Mouse (Mus musculus) limb, embryonic 13.5 days (tissue): ENCODE results near the gene Slc7a11. TPM values are rescaled to one million over a fixed set of nuclear protein-coding genes. Genes with fewer than 3 reads are reported as not detected.

Experiments
- ATAC-seq: fragments of 200-750 bp; cut with Nextera tagmentation; 2 replicates; pipeline ENCODE4 v1.8.0; 2017; ENCODE audit warnings: low read depth, moderate number of reproducible peaks, moderate TSS enrichment; ENCODE audit not compliant: low FRiP score
- H3K27ac ChIP-seq: fragments of 300-500 bp; sonication (generic); 2 replicates; pipeline ENCODE4 v1.5.1; 2015; ENCODE audit warnings: inconsistent platforms, mild to moderate bottlenecking, moderate library complexity
- H3K27me3 ChIP-seq: fragments of 300-500 bp; sonication (generic); 2 replicates; pipeline ENCODE4 v1.6.1; 2015; ENCODE audit warnings: mild to moderate bottlenecking, inconsistent platforms
- H3K36me3 ChIP-seq: fragments of 300-500 bp; sonication (generic); 2 replicates; pipeline ENCODE4 v1.6.1; 2015; ENCODE audit warnings: inconsistent platforms, mild to moderate bottlenecking, moderate library complexity
- H3K4me1 ChIP-seq: fragments of 300-500 bp; sonication (generic); 2 replicates; pipeline ENCODE4 v1.6.1; 2015; ENCODE audit warnings: inconsistent platforms
- H3K4me2 ChIP-seq: fragments of 300-500 bp; sonication (generic); replicated peaks from 2 replicates; pipeline ENCODE4 v1.6.1; 2015; ENCODE audit warnings: inconsistent platforms, mild to moderate bottlenecking, moderate library complexity
- H3K4me3 ChIP-seq: fragments of 300-500 bp; sonication (generic); 2 replicates; pipeline ENCODE4 v1.5.1; 2015; ENCODE audit warnings: moderate library complexity, mild to moderate bottlenecking, inconsistent platforms
- H3K9ac ChIP-seq: fragments of 300-500 bp; sonication (generic); 2 replicates; pipeline ENCODE4 v1.6.1; 2015; ENCODE audit warnings: mild to moderate bottlenecking, inconsistent platforms
- H3K9me3 ChIP-seq: fragments of 300-500 bp; sonication (generic); 2 replicates; pipeline ENCODE4 v1.6.1; 2016; ENCODE audit warnings: inconsistent platforms
- WGBS: fragments of 180-500 bp; shearing (Covaris S2); methylation state at CpG from one replicate; pipeline ENCODE4 v1.1.7; 2015; 5-methylcytosine and 5-hydroxymethylcytosine counted together
- polyA plus RNA-seq: library from polyadenylated mRNA; unstranded; fragments of >200 nt; fragmentation: Nextera tagmentation; extraction: Ambion mirVana; gene quantifications from 2 replicates; pipeline ENCODE4 v1.2.1, GENCODE M21; 2015

Slc7a11 gene
- polyA plus RNA-seq, 1 experiment from 2014 or later, result 2.6 TPM

DNA sequence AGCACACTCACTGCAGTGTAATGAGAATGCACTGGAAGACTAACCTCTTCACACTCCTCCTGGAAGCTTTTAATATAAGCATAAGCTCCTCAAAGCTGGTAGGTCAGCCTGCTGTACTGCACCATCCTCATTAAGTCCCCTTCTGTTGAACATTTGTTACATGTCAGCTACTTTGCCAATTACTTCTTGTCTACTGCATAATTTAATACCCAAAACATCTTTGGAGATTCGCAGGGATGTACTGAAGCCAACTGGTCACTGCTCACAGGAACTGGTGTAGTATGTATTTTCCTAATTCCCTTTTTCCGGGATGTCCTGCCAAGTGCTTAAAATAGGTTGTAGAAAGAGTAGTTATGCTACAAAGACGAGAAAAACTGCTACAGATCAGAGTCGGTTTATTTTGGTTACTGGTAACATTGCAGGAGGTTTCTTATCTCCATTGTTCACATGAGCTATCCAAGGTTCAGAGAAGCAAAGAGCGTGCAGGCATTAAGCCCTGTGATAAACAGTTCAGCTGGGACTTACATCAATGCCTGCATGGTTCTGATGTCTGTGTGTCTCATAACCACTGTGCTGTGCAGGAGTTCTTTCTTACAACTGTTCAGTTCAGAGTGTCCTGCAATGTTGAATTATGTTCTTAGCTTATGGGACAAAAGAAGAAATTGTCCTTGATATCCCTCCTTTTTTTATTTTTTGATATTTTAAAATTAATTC is 439.3 kb downstream of the Slc7a11 start:
- 56% methylated on average over 5 of the region's 5 CpGs for WGBS
- H3K36me3 ChIP-seq, result no peaks in the 10 kb centered on the region

DNA sequence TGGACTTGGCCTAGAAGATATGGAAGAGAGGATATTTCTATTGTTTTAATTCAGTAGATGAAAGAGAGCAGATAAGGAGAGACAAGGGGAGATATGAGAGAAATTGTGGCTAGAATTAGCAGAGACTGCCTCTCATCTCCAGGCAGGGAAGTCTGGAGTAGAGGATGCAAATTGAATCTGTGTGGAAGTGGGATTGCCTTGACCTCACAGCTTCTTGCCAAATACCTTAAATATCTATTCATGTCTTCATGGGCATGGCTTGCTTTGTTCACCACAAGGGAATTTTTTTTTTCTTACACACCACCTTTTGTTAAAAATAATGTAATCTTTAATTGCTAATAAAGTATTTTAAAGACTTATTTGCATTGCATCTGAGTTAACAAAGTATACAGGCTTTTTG is 441.3 kb downstream of the Slc7a11 start:
- H3K27ac ChIP-seq, result no peak overlapping the region

More for the DNA sequence above, 439.3 kb downstream of the Slc7a11 start:
- ATAC-seq, result no peak
- H3K27ac ChIP-seq, result no peak overlapping the region
- H3K4me3 ChIP-seq, result no peak overlapping the region
- no peaks in the 10 kb centered on the region for H3K4me1 ChIP-seq
- H3K27me3 ChIP-seq, result no peaks in the 10 kb centered on the region
- no peak overlapping the region for H3K4me2 ChIP-seq
- H3K9ac ChIP-seq, result no peak overlapping the region
- H3K9me3 ChIP-seq, result no peaks in the 10 kb centered on the region

DNA sequence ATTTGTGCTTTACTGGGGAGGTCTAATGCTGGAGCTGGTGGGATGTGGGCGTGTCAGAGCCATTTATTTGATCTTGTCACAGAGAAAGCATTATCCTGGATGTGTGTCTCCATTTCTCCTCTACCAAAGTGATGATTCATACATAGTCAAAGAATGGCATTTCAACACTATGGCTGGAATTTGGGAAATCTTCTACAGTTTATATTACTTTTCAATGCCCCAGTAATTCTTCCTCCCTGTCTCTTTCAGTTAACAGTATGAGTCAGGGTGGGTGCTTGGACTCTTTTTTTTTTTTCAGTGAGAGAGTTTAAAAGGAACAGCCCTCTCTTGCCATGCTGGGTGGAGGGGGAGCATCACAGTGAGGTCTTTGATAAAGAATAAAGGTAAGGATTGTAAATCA is 441.8 kb downstream of the Slc7a11 start:
- Histone ChIP-seq H3K4me2 (no peak overlapping the region), H3K27me3 (no peaks in the 10 kb centered on the region), H3K27ac (no peak overlapping the region), H3K9me3 (no peaks in the 10 kb centered on the region), H3K4me1 (no peaks in the 10 kb centered on the region), H3K36me3 (no peaks in the 10 kb centered on the region), H3K9ac (no peak overlapping the region), H3K4me3 (no peak overlapping the region)
- 72% methylated on average over 1 of the region's 1 CpGs for WGBS
- ATAC-seq, result no peak

More for the DNA sequence above, 441.3 kb downstream of the Slc7a11 start:
- no peaks in the 10 kb centered on the region for H3K27me3 ChIP-seq
- H3K36me3 ChIP-seq, result no peaks in the 10 kb centered on the region
- ATAC-seq, result no peak
- no peak overlapping the region for H3K4me3 ChIP-seq
- H3K4me2 ChIP-seq, result no peak overlapping the region
- no peak overlapping the region for H3K9ac ChIP-seq
- H3K4me1 ChIP-seq, result no peaks in the 10 kb centered on the region
- H3K9me3 ChIP-seq, result no peaks in the 10 kb centered on the region

DNA sequence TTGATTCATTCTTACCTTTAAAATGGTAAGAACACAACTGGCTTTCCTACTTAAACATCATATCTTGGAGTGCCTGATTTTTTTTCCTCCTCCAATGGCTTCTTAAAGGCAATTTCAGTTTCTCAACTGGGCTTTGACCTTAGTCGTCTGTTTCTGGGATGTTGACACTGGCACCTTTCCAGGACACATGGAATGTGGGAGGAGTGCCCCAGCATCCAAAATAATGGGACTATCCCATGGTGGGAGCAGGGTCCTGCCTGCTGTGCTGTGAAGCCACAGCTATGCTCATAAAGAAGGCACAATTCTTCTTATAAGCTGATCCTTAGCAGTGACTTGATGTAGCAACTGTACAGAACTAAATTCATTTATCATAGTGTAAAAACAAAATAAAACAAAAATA is 450.5 kb downstream of the Slc7a11 start:
- Histone ChIP-seq H3K27me3 (no peaks in the 10 kb centered on the region), H3K9me3 (no peaks in the 10 kb centered on the region), H3K4me2 (no peak overlapping the region), H3K9ac (no peak overlapping the region), H3K27ac (no peak overlapping the region), H3K4me1 (peaks cover 3% of the 10 kb centered on the region; the same call in 1 of the 2 replicates), H3K4me3 (no peak overlapping the region), H3K36me3 (no peaks in the 10 kb centered on the region)
- ATAC-seq, result no peak; the same call in 1 of the 2 replicates
- WGBS, result 12% methylated on average over 1 of the region's 1 CpGs

DNA sequence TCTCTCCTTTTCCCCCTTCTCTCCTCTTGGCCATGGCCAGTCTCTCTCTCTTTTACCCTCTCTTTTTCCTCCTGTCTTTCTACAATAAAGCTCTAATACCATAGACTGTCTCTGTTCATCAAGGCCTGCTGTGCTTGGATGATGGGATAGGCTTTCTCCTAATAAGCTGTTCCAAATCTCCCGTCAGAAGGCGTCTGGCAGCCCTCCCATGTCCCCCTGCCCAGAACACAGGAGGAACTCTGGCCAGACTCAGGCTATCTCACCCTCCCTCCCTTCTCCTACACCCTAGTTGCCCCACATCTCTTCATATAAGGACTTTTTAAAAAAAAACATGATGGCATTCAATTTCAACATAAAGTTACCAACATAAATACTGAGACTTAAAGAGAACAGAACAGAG is 456.2 kb downstream of the Slc7a11 start:
- WGBS, result 68% methylated on average over 2 of the region's 2 CpGs

DNA sequence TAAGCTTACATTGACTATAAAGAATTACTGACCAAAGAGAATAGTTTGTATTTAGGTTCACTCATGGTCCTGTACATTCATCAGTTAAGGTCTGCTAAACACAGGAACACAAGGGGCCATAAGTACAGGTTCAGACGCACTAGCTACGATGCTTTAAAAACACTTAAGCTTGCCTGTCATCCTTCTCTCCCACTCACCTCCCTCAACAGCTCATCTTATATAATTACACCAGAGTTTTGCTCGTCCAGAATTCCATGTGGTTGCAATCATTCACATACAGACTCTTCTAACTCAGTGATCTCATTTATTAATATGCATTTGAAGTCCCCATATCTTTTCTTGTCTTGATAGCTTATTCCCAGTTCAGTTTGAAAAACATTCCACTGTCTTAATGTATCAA is 458.6 kb downstream of the Slc7a11 start:
- no peaks in the 10 kb centered on the region for H3K4me1 ChIP-seq
- no peak overlapping the region for H3K4me3 ChIP-seq
- no peaks in the 10 kb centered on the region for H3K27me3 ChIP-seq
- no peak for ATAC-seq
- H3K9ac ChIP-seq, result no peak overlapping the region
- peaks cover 4% of the 10 kb centered on the region for H3K9me3 ChIP-seq
- 46% methylated on average over 3 of the region's 3 CpGs for WGBS
- H3K4me2 ChIP-seq, result no peak overlapping the region
- H3K36me3 ChIP-seq, result no peaks in the 10 kb centered on the region
- no peak overlapping the region for H3K27ac ChIP-seq

More for the DNA sequence above, 456.2 kb downstream of the Slc7a11 start:
- Histone ChIP-seq H3K9ac (no peak overlapping the region), H3K27me3 (no peaks in the 10 kb centered on the region), H3K36me3 (no peaks in the 10 kb centered on the region), H3K4me2 (no peak overlapping the region), H3K9me3 (no peaks in the 10 kb centered on the region), H3K27ac (no peak overlapping the region), H3K4me1 (no peaks in the 10 kb centered on the region), H3K4me3 (no peak overlapping the region)
- no peak for ATAC-seq

DNA sequence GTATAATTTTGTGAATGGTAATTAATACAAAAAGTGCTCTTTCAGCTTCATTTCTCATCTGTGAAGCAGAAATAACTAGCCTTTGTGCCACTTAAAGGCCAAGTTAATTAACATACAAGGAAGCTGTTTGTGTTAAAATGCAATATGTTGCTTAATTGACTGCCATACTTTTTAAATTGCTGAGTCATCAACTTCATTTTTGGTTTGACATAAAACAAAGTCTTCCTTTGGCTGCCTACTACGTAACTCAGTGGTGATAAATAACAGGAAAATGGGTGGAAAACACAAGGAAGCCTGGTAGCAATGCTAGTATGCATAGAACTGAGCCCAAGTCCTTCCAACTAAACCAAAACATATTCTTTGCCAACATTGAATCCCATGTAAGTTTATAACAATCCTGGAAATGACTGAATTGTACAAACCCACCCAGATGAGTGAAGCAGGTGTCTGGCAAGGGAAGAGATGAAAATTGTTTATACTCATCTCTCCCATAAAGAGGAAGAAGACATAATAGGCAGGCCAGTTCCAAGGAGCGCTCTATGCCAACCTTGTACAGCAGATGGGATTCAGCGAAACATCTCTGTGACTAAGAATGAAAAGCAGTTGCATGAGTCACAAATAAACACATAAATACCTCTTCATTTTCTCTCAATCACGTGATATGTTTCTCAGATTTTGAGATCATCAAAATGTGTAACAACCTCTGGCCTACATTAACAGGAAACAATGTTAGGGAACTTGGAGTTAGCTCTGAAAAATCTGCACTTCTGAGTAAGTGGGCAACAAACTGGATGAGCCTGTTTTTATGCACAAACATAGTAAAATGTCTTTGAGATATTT is 459.8 kb downstream of the Slc7a11 start:
- WGBS, result 81% methylated on average over 4 of the region's 4 CpGs
- Histone ChIP-seq H3K4me2 (no peak overlapping the region), H3K9ac (no peak overlapping the region), H3K4me3 (no peak overlapping the region), H3K9me3 (peaks cover 4% of the 10 kb centered on the region), H3K27me3 (no peaks in the 10 kb centered on the region), H3K4me1 (no peaks in the 10 kb centered on the region), H3K27ac (no peak overlapping the region), H3K36me3 (no peaks in the 10 kb centered on the region)
- ATAC-seq, result no peak

DNA sequence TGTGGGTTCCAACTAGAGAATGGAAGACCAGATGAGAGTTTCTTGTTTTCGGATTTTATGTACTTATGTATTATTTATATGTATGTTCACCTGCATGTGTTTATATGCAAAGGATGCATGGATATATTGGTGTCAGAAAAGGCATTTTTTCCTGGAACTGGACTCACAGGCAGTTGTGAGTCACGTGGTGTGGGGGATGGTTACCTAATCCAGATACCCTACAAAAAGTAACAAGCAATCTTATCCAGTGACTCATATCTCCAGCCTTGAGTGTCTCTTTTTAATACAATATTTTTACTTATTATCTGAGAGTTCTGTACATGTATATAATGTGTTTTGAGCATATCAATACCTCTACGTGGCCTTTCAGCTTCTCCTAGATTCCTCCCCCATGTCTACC is 469.4 kb downstream of the Slc7a11 start:
- no peaks in the 10 kb centered on the region for H3K9me3 ChIP-seq
- no peak overlapping the region for H3K27ac ChIP-seq
- ATAC-seq, result no peak
- no peaks in the 10 kb centered on the region for H3K27me3 ChIP-seq
- peaks cover 8% of the 10 kb centered on the region; the same call in 1 of the 2 replicates for H3K4me1 ChIP-seq
- no peak overlapping the region for H3K9ac ChIP-seq
- H3K4me3 ChIP-seq, result no peak overlapping the region
- no peak overlapping the region for H3K4me2 ChIP-seq
- H3K36me3 ChIP-seq, result no peaks in the 10 kb centered on the region
- 81% methylated on average over 3 of the region's 3 CpGs for WGBS

DNA sequence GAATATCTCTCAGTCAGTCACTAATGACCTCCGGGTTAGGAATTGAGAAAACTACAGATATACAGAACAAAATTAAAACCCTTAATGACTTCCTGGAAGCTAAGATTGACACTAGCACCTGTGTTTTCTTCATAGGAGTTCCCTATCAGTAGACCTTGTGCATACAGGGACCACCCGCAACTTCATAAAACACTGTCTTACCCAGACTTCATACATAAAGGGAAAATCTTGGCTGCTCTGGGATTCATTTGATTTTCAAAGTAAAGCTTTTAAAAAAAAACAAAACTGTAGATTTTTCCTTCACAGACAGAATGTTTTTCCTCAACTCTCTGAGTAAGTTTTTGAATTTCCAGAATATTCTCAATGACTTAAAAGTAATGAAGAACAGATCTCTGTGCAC is 477.8 kb downstream of the Slc7a11 start:
- peak; percentile 73 for ATAC-seq
- H3K27ac ChIP-seq, result no peak overlapping the region; the same call in 1 of the 2 replicates
- H3K4me3 ChIP-seq, result no peak overlapping the region
- no peak overlapping the region for H3K4me2 ChIP-seq
- WGBS, result 37% methylated on average over 2 of the region's 2 CpGs
- H3K9me3 ChIP-seq, result no peaks in the 10 kb centered on the region
- H3K9ac ChIP-seq, result no peak overlapping the region
- H3K4me1 ChIP-seq, result peaks cover 14% of the 10 kb centered on the region
- H3K27me3 ChIP-seq, result no peaks in the 10 kb centered on the region
- H3K36me3 ChIP-seq, result no peaks in the 10 kb centered on the region

DNA sequence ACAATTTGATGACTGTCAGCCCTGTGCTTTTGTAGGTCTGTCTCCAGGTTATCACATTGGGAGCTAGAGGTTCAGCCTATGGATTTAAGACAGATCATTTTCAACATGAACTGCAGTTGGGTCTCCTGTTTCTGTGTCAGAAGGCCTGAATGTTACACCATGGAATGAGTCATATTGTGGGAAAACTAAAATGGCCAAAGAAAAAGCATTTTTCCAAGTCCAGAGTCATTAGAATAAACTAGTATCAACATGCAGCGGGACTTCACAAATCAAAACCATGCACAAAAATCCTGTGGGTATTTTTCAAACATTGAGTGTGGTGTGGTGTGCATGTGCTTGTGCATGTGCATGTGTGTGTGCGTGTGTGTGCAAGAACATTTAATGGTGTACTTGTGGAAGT is 482.8 kb downstream of the Slc7a11 start:
- Histone ChIP-seq H3K9ac (no peak overlapping the region), H3K4me2 (no peak overlapping the region), H3K4me3 (no peak overlapping the region), H3K9me3 (no peaks in the 10 kb centered on the region), H3K27me3 (no peaks in the 10 kb centered on the region), H3K4me1 (peaks cover 17% of the 10 kb centered on the region), H3K36me3 (no peaks in the 10 kb centered on the region), H3K27ac (no peak overlapping the region)
- WGBS, result 72% methylated on average over 2 of the region's 2 CpGs
- ATAC-seq, result no peak

DNA sequence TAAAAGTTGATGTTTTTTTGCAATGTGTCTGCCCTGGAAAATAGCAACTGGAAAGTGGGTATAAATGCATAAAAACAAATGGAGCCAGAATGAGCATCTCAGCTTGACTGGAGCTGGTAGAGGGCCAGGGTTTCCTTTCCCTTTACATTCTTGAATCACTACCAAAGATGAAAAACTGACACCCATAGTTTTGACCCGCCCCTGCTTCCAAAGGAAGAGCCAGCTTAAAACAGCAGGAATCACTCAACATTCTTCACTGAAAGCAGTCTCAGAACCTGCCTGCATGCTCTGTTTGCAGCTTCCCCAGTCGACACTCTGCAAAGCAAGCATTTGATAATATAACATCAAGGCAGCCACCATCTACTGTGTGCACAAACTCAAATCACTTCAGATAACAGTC is 496.6 kb downstream of the Slc7a11 start:
- ATAC-seq, result peak; percentile 57; the same call in 1 of the 2 replicates
- no peak overlapping the region for H3K9ac ChIP-seq
- no peaks in the 10 kb centered on the region for H3K27me3 ChIP-seq
- no peak overlapping the region for H3K4me2 ChIP-seq
- H3K4me1 ChIP-seq, result 0 out of 2 replicates have a peak, but pooled peaks cover 3% of the 10 kb centered on the region
- 38% methylated on average over 2 of the region's 2 CpGs for WGBS
- no peaks in the 10 kb centered on the region for H3K36me3 ChIP-seq
- no peak overlapping the region for H3K27ac ChIP-seq
- no peak overlapping the region for H3K4me3 ChIP-seq
- no peaks in the 10 kb centered on the region for H3K9me3 ChIP-seq

DNA sequence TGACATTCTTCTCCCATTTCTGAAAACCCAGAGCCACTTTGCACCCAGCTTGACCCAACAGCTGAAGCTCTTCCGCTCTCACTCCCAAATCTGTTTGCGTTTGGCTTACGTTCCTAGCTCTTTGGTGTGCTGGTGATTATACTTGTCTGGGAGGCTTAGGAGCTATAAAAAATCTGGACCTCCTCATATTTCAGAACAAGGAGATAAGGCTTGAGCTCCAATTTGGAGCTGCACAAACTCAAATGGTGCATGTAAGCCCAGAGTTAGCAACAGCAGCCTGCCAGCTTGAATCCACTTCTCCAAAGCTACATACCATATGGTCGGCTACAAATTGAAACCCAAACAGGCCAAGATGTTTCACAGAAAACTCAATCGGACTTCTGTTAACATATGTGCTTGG is 498.6 kb downstream of the Slc7a11 start:
- no peak for ATAC-seq
- H3K4me1 ChIP-seq, result 0 out of 2 replicates have a peak, but pooled peaks cover 3% of the 10 kb centered on the region
- 40% methylated on average over 5 of the region's 5 CpGs for WGBS
- no peaks in the 10 kb centered on the region for H3K36me3 ChIP-seq
- H3K9me3 ChIP-seq, result no peaks in the 10 kb centered on the region
- H3K27ac ChIP-seq, result no peak overlapping the region
- H3K27me3 ChIP-seq, result no peaks in the 10 kb centered on the region
- H3K4me3 ChIP-seq, result no peak overlapping the region
- no peak overlapping the region for H3K9ac ChIP-seq
- H3K4me2 ChIP-seq, result no peak overlapping the region
